Mouse (Mus musculus): ENCODE measurements around the gene Gm11032.
"Not testable (repeated sequence)": the region's sequence is repeated elsewhere in the genome, so short reads cannot be mapped to it uniquely, and the experiment has no call there.

Gene Gm11032

GRCm38 (mm10) chr11:4627636-4628035, 7.8 kb downstream of the Gm11032 start:
- no peak for DNase-seq

DNA sequence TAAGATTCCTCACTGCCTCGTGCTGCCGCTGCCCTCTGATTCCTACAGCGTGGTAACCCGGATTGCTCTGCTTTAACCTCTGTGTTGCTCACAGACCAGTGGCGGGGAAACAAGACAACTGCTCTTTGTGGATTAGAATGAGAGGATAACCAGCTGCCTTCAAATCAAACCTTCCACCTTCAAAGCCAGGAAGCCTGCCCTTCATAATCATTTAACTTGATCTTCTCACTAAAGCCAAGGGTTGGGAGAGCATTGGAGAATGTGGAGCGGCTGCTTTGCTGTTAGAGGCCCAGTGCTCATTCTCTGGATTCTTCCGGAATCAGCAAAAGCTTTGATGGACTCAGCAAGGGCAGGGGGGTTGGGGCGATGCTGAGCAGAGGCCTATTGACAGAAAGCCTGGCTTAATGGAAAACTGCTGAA, 10.0 kb downstream of the Gm11032 start:
- no peak for DNase-seq

GRCm38 (mm10) chr11:4633420-4633819, 13.6 kb downstream of the Gm11032 start:
- no peak for DNase-seq

DNA sequence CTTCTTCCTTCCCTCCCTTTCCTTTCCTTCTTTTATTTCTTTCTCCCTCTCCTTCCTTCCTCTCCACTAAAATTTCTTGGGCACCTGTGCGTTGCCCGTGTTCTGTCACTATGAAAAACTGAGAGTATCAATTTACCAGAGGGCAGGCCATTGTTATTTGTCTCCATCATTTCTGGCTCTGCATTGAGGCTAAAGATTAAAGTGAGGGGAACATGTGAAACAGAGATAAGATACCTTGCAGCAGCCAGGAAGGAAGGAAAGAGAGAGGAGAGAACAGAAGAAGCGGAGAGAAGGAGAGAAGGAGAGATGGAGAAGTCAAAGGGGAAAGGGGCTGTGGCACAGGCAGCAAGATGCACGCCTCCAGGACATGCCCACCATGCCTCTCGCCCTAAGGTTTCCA, 14.5 kb downstream of the Gm11032 start:
- no peak for DNase-seq

DNA sequence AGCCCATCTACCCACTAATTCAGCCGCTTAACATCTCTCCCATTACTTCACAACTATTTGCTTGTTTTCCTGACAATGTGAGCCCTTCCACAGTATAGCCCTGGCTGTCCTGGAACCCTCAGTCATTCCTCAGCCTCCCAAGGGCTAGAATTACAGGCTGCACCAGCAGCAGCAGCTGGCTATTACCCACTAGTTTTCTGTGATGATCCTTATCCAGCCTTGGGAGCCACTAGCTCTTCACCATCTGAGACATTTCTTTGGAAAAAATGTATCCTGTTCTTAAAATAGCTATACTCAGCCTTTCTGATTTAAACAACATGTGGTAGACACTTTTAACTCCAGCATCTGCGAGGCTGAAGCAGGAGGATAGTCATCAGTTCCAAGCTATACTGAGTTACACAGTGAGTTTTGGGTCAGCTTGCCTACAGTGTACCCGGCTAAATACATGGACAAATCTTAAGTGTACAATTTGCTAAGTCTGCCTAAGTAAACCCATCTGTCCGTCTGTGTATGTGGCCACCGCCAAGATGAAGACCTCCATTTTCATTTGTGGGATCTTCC, 17.0 kb downstream of the Gm11032 start:
- DNase-seq: no peak

DNA sequence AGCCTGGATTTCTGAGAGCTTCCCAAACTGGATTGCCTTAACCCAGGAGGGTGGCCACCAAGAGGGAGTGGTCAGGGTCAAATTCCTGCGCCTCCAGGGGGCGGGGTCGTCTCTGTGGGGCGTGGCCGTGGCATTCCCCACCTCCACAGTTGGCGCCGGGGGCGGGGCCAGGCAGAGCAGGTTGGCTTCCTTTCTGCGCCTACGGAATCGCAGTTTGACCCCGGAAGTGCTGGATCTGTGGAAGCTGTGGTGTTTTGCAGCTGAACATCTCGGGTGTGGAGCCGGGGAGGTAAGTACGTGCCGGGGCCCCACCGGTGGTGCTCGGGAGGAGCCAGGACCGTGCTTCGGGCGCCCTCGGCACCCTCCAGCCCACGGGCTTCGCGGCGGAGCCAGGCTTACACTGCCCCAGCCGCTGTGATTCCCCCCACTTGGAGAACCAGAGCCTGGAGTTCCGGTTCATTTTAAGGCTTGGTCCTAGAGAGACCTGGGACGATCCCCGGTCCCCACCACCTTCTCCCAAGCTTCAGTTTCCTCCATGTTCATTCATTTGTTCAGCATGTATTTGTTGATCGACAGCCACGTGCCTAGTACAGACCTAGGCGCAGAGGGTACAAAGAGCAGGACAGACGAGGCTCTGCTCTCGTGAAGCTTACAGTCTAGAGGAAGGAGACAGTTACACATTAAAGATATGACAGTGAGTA, 17.8 kb downstream of the Gm11032 start, which contains the start of gene Ascc2:
Gene Ascc2, plus strand, starts transcription at position 214 of the 701 bp plus-strand sequence.
- DNase-seq: peak; percentile 93 to 95

GRCm38 (mm10) chr11:4638261-4638660, 18.4 kb downstream of the Gm11032 start:
- DNase-seq: no peak

DNA sequence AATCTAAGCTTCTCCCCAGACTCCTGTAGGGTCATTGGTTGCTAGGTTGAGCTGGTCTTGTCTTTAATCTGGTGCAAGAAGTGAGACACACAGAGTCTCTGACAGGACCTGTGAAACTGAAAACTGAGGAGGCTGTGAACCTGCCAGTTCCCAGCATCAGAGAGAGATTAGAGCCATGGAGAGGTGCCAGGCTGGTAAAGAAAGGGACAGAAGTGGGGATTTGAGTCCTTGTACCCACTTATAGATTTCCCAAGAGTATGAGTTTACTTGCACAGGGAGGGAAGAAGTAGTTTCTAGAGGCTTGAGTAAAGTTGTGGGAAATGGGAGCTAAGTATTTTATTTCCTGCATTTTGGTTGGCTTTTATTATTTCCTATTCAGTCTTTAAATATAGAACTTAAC, 21.3 kb downstream of the Gm11032 start:
- DNase-seq: no peak

DNA sequence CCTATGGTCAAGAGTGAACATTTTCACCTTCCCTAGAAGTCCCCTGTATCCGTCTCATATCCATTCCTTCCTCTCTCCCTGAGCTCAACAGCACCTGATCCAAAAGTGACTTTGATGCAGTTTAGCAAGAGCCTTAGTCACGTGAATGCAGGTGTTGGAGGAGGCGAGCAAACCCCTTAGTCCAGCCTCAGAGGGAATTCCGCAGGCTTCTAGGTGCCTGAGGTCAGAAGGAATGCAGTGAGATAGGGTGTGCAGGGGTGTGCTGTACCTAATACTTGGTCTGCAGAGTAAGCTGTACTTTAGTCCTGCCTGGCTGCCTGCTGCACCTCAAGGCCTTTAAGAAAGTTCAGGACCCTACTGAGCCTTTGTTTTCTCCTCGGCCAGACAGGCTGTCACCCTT, 23.9 kb downstream of the Gm11032 start:
- DNase-seq: no peak

DNA sequence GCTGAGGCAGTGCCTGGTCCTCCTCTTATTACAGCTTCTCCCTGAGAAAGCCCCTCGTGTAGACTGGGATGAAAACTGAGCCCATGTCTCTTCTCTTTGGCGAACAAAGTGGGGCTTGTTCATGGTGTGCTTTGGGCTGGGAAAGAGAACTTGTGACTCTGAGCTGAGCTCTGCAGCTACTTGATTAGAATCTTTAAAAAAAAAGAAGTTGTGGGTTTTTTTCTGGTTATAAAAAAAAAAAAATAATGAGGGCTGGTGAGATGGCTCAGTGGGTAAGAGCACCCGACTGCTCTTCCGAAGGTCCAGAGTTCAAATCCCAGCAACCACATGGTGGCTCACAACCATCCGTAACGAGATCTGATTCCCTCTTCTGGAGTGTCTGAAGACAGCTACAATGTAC, 25.3 kb downstream of the Gm11032 start:
- DNase-seq: not testable (repeated sequence)

DNA sequence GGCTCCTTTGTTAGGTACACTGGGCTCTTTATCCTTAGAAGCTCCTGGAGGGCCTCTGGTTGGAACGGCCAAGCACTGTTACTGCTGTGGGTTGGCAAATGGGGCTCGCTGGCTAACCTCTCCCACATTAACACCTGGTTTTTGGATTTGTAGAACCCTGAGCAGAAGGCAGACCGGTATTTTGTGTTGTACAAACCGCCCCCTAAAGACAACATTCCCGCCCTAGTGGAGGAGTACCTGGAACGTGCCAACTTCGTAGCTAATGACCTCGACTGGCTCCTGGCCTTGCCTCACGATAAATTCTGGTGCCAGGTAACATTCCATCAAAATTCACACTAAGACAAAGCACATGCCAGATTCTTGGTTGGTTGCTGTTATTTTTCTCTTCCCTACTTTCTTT, 26.5 kb downstream of the Gm11032 start:
- DNase-seq: no peak

DNA sequence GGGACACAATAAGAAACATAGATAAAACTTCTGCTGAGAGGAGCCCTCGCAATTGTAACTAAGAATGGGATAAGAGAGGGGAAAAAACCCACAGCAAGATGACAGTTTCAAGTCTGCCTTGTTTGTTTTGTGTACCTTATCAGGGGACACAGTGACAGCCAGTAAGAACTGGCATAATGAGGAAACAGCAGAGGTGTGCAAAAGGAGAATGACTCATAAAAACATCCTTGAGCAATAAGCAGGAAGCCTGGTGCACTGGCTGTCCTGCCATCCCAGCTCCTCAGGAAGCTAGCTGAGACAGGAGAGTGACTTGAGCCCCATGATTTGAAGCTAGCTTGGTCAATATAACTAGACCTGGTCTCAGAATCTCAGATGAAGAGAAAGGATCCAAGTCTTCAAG, 40.0 kb downstream of the Gm11032 start:
- no peak for DNase-seq

DNA sequence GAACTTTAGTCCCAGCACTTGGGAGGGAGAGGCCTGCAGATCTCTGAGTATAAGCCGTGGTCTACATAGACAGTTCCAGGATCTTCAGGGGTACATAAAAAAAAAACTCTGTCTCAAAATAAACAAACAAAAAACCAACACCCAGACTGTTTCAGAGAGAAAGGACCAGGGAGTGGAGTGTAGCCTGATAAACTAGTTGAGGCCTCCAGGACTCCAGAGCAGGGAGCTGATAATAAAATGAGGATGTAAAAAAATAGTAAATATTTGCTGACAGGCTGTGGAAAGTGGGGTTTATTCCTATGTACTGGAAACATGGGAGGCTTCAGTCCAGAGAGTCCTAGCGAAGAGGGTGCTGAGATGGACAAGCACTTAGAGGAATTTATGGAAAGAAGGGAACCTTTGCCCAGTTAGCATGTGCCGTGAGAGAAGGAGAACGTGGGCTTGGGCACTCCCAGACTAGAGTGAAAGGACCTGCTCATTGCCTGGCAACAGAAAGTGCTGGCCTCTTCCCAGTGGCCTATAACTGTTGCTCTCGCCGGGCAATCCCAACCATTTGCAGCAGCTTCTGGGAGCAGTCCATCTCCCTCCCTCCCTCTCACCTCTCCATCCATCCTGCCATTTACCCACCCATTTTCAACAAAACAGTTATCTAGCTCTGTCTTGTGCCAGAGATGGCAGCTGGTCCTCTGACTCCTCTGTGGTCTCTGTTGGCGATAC, 40.6 kb downstream of the Gm11032 start:
- peak; percentile 75 to 80 for DNase-seq

DNA sequence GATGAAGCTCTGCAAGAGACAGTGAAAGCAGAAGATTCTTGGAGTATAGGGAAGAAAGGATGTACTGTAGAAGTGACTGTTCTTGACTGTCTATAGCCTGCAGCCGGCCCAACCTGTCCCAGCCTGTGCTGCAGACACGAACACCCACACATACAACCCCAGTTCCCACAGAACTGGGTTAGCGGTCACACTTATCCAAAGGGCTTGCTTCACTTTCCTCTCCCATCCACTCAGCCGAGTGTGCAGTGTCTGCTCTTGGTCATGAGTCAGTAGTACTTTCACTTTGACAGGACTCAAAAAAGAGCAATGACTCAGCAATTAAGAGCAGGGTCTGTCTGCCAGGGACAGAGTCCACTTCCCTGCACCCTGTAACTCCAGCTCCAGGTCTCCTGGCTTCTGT, 41.5 kb downstream of the Gm11032 start:
- DNase-seq: peak in 1 of 2 experiments; percentile 29

DNA sequence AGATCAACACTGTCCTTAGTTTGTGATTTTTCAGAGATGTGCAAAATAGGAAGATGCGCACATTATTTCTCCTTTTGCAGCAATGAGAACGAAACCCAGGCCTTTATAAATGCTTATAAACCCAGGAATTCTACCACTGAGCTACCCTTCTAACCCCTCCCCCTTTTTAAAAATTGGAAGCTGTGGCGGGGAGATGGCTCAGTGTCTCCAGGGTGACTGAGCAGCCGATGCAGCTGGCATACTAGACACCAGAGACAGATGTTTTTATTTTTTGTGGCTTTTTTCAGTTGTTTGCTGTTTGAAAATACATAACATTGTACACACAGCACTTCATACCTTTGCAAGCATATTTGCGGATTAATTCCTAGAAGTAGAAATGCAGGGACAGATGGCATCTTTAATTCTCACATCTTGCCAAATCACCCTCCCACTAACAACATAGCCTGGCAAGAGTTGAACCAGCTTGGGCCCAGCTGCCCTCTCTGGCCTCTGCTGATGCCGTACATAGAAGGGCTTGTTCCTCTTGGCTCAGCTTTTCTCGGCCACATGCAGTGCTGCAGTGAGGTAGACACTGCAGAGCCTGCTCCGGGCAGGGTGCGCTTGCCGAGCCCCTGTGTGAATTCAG, 42.1 kb downstream of the Gm11032 start:
- peak; percentile 83 to 89 for DNase-seq

DNA sequence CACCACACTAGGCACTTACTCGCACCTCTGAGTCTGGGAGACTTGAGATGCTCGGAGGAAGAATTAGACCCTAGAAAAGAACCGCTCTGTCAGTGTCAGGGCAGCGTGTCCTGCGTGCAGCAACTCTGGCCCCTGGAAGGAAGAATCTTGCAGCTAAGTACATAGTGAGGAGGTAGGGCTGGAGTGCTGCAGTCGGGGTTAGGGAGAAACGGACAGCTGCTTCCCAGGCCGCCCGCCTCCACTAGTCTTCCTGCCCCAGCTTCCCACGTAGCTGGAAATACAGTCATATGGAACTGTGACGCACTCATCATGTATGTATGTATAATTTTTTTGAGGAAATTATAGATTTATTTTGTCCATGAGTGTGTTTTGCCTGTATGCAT, 42.6 kb downstream of the Gm11032 start:
- no peak for DNase-seq
